Mouse (Mus musculus) heart, postnatal 4 days (tissue): ENCODE results near the gene Ndel1. TPM values are rescaled to one million over a fixed set of nuclear protein-coding genes. Genes with fewer than 3 reads are reported as not detected.

ENCODE experiments used
- DNase-seq: peaks from one replicate; pipeline ENCODE4 v3.0.0; 2021
- total RNA-seq, 2 experiments: library from RNA; stranded (reverse); gene quantifications; 2 replicates each; pipeline ENCODE4 v1.2.3; 2021

The Ndel1 gene
- total RNA-seq, 2 experiments from 2014 or later: 57.9 to 66.3 TPM

- peak; percentile 15 for DNase-seq
Observed at GRCm38 (mm10) chr11:68892233-68892832, 20.7 kb upstream of the Ndel1 start.

GRCm38 (mm10) chr11:68891823-68892222 is 20.2 kb upstream of the Ndel1 start:
- DNase-seq: no peak

GRCm38 (mm10) chr11:68890625-68891024 is 19.0 kb upstream of the Ndel1 start:
- DNase-seq: peak; percentile 26

GRCm38 (mm10) chr11:68888653-68889052 is 17.0 kb upstream of the Ndel1 start:
- DNase-seq: no peak

- no peak for DNase-seq
Observed at GRCm38 (mm10) chr11:68888253-68888652, 16.6 kb upstream of the Ndel1 start, which contains the start of gene Rnf222. Rnf222 (plus strand) TSS chr11:68888553.

- DNase-seq: no peak
Observed at GRCm38 (mm10) chr11:68886091-68886490, 14.4 kb upstream of the Ndel1 start.

- no peak for DNase-seq
Observed at GRCm38 (mm10) chr11:68884368-68884767, 12.7 kb upstream of the Ndel1 start.

GRCm38 (mm10) chr11:68883843-68884242 is 12.2 kb upstream of the Ndel1 start:
- no peak for DNase-seq

- DNase-seq: no peak
Observed at GRCm38 (mm10) chr11:68882107-68882506, 10.4 kb upstream of the Ndel1 start.

GRCm38 (mm10) chr11:68878811-68879210 is 7.2 kb upstream of the Ndel1 start:
- DNase-seq: no peak

- peak; percentile 80 for DNase-seq
Observed at GRCm38 (mm10) chr11:68874841-68875240, 3.2 kb upstream of the Ndel1 start.

GRCm38 (mm10) chr11:68871277-68871676 is 381 bp downstream of the Ndel1 start:
- DNase-seq: no peak

GRCm38 (mm10) chr11:68864544-68865189 is 7.0 kb downstream of the Ndel1 start:
- peak; percentile 88 for DNase-seq

- no peak for DNase-seq
Observed at GRCm38 (mm10) chr11:68863631-68864091, 8.0 kb downstream of the Ndel1 start.

- DNase-seq: no peak
Observed at GRCm38 (mm10) chr11:68862260-68862659, 9.4 kb downstream of the Ndel1 start.

- no peak for DNase-seq
Observed at GRCm38 (mm10) chr11:68859943-68860593, 11.6 kb downstream of the Ndel1 start.

- no peak for DNase-seq
Observed at GRCm38 (mm10) chr11:68857329-68857728, 14.3 kb downstream of the Ndel1 start.

- no peak for DNase-seq
Observed at GRCm38 (mm10) chr11:68854621-68855020, 17.0 kb downstream of the Ndel1 start.

- peak; percentile 54 for DNase-seq
Observed at GRCm38 (mm10) chr11:68853611-68854401, 17.9 kb downstream of the Ndel1 start.

- peak; percentile 100 for DNase-seq
Observed at GRCm38 (mm10) chr11:68852932-68853409, 18.7 kb downstream of the Ndel1 start.

- DNase-seq: peak; percentile 81
Observed at GRCm38 (mm10) chr11:68852486-68852901, 19.2 kb downstream of the Ndel1 start.

GRCm38 (mm10) chr11:68851644-68852485 is 19.8 kb downstream of the Ndel1 start:
- no peak for DNase-seq
